Mouse (Mus musculus): ENCODE measurements around the gene Tob2.

DNA sequence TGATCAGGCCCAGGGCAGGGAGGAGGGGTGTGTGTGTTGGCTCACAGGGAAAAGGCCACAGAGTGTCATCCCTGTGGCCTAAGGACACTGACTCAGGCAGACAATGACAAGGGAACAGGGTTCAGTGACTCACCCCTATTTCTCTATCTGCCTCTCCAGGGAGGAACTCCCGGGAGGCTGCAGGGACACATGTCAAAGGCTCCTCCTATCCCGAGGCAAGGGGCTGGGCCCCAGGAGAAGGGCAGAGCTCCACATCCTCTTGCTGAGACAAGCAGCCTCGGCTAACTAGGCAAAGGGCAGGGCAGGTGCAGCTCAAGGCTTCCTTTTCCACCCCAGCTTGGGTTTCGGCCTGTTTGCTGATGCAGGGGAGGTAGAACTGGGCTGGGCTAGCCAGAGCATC is 12.9 kb downstream of the Tob2 start:
- TF ChIP-seq ZC3H11A (IDR thresholded peaks at IDR 0.05; ENCODE audit: borderline replicate concordance, low read depth, low read length), result no peak
- no peak for TF ChIP-seq MAFK (IDR thresholded peaks at IDR 0.05; ENCODE audit: insufficient read depth, low read depth, low read length)
- no peak for TF ChIP-seq CHD2 (IDR thresholded peaks at IDR 0.05; ENCODE audit: low read depth, low read length)

Measured in ES-E14 (cell line).